ENCODE assay signal across 7 mouse cellular contexts in genomic region chr4:122944408-122944807, GRCm38 (mm10). TPM values are rescaled to one million over a fixed set of nuclear protein-coding genes. Genes with fewer than 3 reads are reported as not detected.
DNase-seq lines count a peak whose midpoint lies in the region; ATAC-seq and TF ChIP-seq lines count a peak whose summit lies in the region.

No protein-coding gene starts in this region.

- H3K9ac ChIP-seq in lung, embryonic 14.5 days: no peak overlapping the region

- 16% methylated on average over 4 of the region's 4 CpGs for WGBS in lung, embryonic 14.5 days
- 10% methylated on average over 4 of the region's 4 CpGs for WGBS in bone marrow, adult 2 months

- no peaks in the 10 kb centered on the region for H3K36me3 ChIP-seq in lung, embryonic 14.5 days (ENCODE audit: insufficient read depth)

- H3K27me3 ChIP-seq in lung, embryonic 14.5 days (ENCODE audit: insufficient read depth, low read length): no peaks in the 10 kb centered on the region

- H3K4me2 ChIP-seq in lung, embryonic 14.5 days: no peak overlapping the region

- DNase-seq in lung, embryonic 14.5 days: peak; percentile 72
- DNase-seq in lung, adult 18-20 months: no peak
- peak; percentile 33 for DNase-seq in hindlimb bud, embryonic 11.5 days (ENCODE audit: extremely low spot score, low read depth, low spot score)
- DNase-seq in urinary bladder, postnatal 36 days (ENCODE audit: low spot score in 2 of 2): no peak
- no peak for DNase-seq in right cerebral cortex, postnatal 4 days

- TF ChIP-seq POLR2A in bone marrow, adult 2 months (IDR thresholded peaks at IDR 0.05; ENCODE audit: borderline replicate concordance, control insufficient read depth, low read depth, low read length): no peak

- H3K4me1 ChIP-seq in lung, embryonic 14.5 days (ENCODE audit: insufficient read depth): no peaks in the 10 kb centered on the region
- no peaks in the 10 kb centered on the region for H3K4me1 ChIP-seq in bone marrow, adult 2 months (ENCODE audit: control insufficient read depth, insufficient read depth, low read length)

- ATAC-seq in lung, embryonic 14.5 days (ENCODE audit: insufficient read depth): no peak
- ATAC-seq in megakaryocyte-erythroid progenitor cell, adult 5-6 weeks (replicated peaks; ENCODE audit: low FRiP score, low TSS enrichment, poor library complexity, severe bottlenecking): peak; percentile 73

- no peak overlapping the region for H3K4me3 ChIP-seq in lung, embryonic 14.5 days (ENCODE audit: low read depth, low read length)
- no peak overlapping the region for H3K4me3 ChIP-seq in bone marrow, adult 2 months (replicated peaks; ENCODE audit: control insufficient read depth, low read depth, low read length)

- TF ChIP-seq CTCF in lung, embryonic 14.5 days (IDR thresholded peaks at IDR 0.05; ENCODE audit: low read depth): peak; percentile 76
- TF ChIP-seq CTCF in bone marrow, adult 2 months (IDR thresholded peaks at IDR 0.05; ENCODE audit: control insufficient read depth, insufficient read depth, low read length): peak; percentile 72

- no peaks in the 10 kb centered on the region for H3K9me3 ChIP-seq in lung, embryonic 14.5 days (ENCODE audit: low read depth, low read length)

- no peak overlapping the region for H3K27ac ChIP-seq in lung, embryonic 14.5 days (ENCODE audit: low read depth)
- H3K27ac ChIP-seq in bone marrow, adult 2 months (ENCODE audit: control insufficient read depth, insufficient read depth, low read depth, low read length, poor library complexity): no peak overlapping the region

RNA-seq across cellular contexts. Expression of gene Mfsd2a, which starts 16.6 kb away (rescaled TPM):
- 1.1 and 1.4 TPM in 2 replicates for polyA plus RNA-seq in lung, embryonic 14.5 days (2014; fragmentation: Nextera tagmentation; extraction: Ambion mirVana)
- not detected in 2 replicates for polyA plus RNA-seq in bone marrow, adult 2 months (2011; ENCODE audit: insufficient read depth, insufficient read length, low replicate concordance, missing spikeins)
- not detected in 2 replicates for total RNA-seq in megakaryocyte-erythroid progenitor cell, adult 5-6 weeks (2014; fragmentation: Nextera tagmentation)
- total RNA-seq in megakaryocyte-erythroid progenitor cell, adult 5-6 weeks (2017): not detected in 2 replicates

RNA-seq across cellular contexts. Expression of gene Mycl, which starts 51.0 kb away (rescaled TPM):
- 15.2 and 16.5 TPM in 2 replicates for polyA plus RNA-seq in lung, embryonic 14.5 days (2014; fragmentation: Nextera tagmentation; extraction: Ambion mirVana)
- polyA plus RNA-seq in bone marrow, adult 2 months (2011; ENCODE audit: insufficient read depth, insufficient read length, low replicate concordance, missing spikeins): 0.40 and 0.60 TPM in 2 replicates
- not detected in 2 replicates for total RNA-seq in megakaryocyte-erythroid progenitor cell, adult 5-6 weeks (2014; fragmentation: Nextera tagmentation)
- 0.50 and 5.4 TPM in 2 replicates for total RNA-seq in megakaryocyte-erythroid progenitor cell, adult 5-6 weeks (2017)

RNA-seq across cellular contexts. Expression of gene Cap1, which starts 58.6 kb away (rescaled TPM):
- polyA plus RNA-seq in lung, embryonic 14.5 days (2014; fragmentation: Nextera tagmentation; extraction: Ambion mirVana): 79.9 and 80.6 TPM in 2 replicates
- polyA plus RNA-seq in bone marrow, adult 2 months (2011; ENCODE audit: insufficient read depth, insufficient read length, low replicate concordance, missing spikeins): 213 and 346 TPM in 2 replicates
- total RNA-seq in megakaryocyte-erythroid progenitor cell, adult 5-6 weeks (2014; fragmentation: Nextera tagmentation): 50.7 and 56.5 TPM in 2 replicates
- 80.5 and 95.8 TPM in 2 replicates for total RNA-seq in megakaryocyte-erythroid progenitor cell, adult 5-6 weeks (2017)

Comparison
In these comparisons a context has a peak if more than half of its experiments do, and no peak if none do; other contexts are left out.
1. DNase-seq: peak in lung, embryonic 14.5 days (single experiment) and hindlimb bud, embryonic 11.5 days (single experiment); none in lung, adult 18-20 months (0 of 2), urinary bladder, postnatal 36 days (0 of 2) and right cerebral cortex, postnatal 4 days (single experiment).
2. RNA of gene Mycl, which starts 51.0 kb away (polyA plus RNA-seq): 15.2 to 16.5 TPM in lung, embryonic 14.5 days; 0.40 to 0.60 TPM in bone marrow, adult 2 months; every median in the first group is over 10 times any median in the second.